Mouse (Mus musculus): Measurements from ENCODE around the gene Unc45b.

GRCm38 (mm10) chr11:82863059-82863458 lies 47.3 kb upstream of the Unc45b start:
- TF ChIP-seq CTCF (IDR thresholded peaks at IDR 0.05; ENCODE audit: extremely low read depth, insufficient read length, insufficient replicate concordance, low read depth, low read length) (no peak), POLR2A (IDR thresholded peaks at IDR 0.05; ENCODE audit: low read depth, low read length) (no peak)

Measured in small intestine, adult 2 months (tissue).